Mouse (Mus musculus) cerebellum, adult 2 months (tissue): ENCODE measurements at regions not wholly inside any gene's neighbourhood (a gene's known extent, or its start where the extent isn't known, plus 50 kb on each side); places are given as distances from the start of the nearest gene placed in this dataset.

Source experiments
- CTCF ChIP-seq: fragments of 200-500 bp; IDR thresholded peaks from 2 replicates; pipeline ENCODE4 v1.5.1; 2011; ENCODE audit warnings: low read depth, mild to moderate bottlenecking, control low read depth, low read length, moderate library complexity, borderline replicate concordance; ENCODE audit not compliant: insufficient read depth
- POLR2A ChIP-seq: fragments of 200-500 bp; IDR thresholded peaks from 2 replicates; pipeline ENCODE4 v1.6.1; 2011; ENCODE audit warnings: low read length, control low read depth, borderline replicate concordance; ENCODE audit not compliant: insufficient read depth

- TF ChIP-seq POLR2A (no peak), CTCF (no peak)
Observed at GRCm38 (mm10) chr11:8365545-8365944, 298.8 kb downstream of the Tns3 start.
